Mouse (Mus musculus) intestine, embryonic 15.5 days (tissue): Measurements from ENCODE around the gene Gata1. TPM values are rescaled to one million over a fixed set of nuclear protein-coding genes. Genes with fewer than 3 reads are reported as not detected.

Source experiments
- ATAC-seq: fragments of 200-750 bp; cut with Nextera tagmentation; 2 replicates; pipeline ENCODE4 v1.8.0; 2017; ENCODE audit warnings: moderate TSS enrichment, moderate library complexity
- H3K27ac ChIP-seq: fragments of 300-500 bp; sonication (generic); 2 replicates; pipeline ENCODE4 v1.5.1; 2015; ENCODE audit warnings: mild to moderate bottlenecking, inconsistent platforms
- H3K27me3 ChIP-seq: fragments of 300-500 bp; sonication (generic); replicated peaks from 2 replicates; pipeline ENCODE4 v1.6.1; 2015; ENCODE audit warnings: inconsistent platforms
- H3K36me3 ChIP-seq: fragments of 300-500 bp; sonication (generic); 2 replicates; pipeline ENCODE4 v1.6.1; 2015; ENCODE audit warnings: inconsistent platforms
- H3K4me1 ChIP-seq: fragments of 300-500 bp; sonication (generic); replicated peaks from 2 replicates; pipeline ENCODE4 v1.6.1; 2015; ENCODE audit warnings: inconsistent platforms
- H3K4me2 ChIP-seq: fragments of 300-500 bp; sonication (generic); replicated peaks from 2 replicates; pipeline ENCODE4 v1.6.1; 2015; ENCODE audit warnings: mild to moderate bottlenecking, inconsistent platforms
- H3K4me3 ChIP-seq: fragments of 300-500 bp; sonication (generic); replicated peaks from 2 replicates; pipeline ENCODE4 v1.5.1; 2015; ENCODE audit warnings: inconsistent platforms
- H3K9ac ChIP-seq: fragments of 300-500 bp; sonication (generic); 2 replicates; pipeline ENCODE4 v1.6.1; 2015; ENCODE audit warnings: inconsistent platforms
- H3K9me3 ChIP-seq: fragments of 300-500 bp; sonication (generic); 2 replicates; pipeline ENCODE4 v1.6.1; 2016; ENCODE audit warnings: inconsistent platforms
- WGBS: fragments of 180-500 bp; shearing (Covaris S2); methylation state at CpG from one replicate; pipeline ENCODE4 v1.1.7; 2015; 5-methylcytosine and 5-hydroxymethylcytosine counted together
- polyA plus RNA-seq: library from polyadenylated mRNA; unstranded; fragments of >200 nt; fragmentation: Nextera tagmentation; extraction: Ambion mirVana; gene quantifications from 2 replicates; pipeline ENCODE4 v1.2.1, GENCODE M21; 2015

The Gata1 gene
- polyA plus RNA-seq, 1 experiment from 2014 or later = 1.7 TPM

DNA sequence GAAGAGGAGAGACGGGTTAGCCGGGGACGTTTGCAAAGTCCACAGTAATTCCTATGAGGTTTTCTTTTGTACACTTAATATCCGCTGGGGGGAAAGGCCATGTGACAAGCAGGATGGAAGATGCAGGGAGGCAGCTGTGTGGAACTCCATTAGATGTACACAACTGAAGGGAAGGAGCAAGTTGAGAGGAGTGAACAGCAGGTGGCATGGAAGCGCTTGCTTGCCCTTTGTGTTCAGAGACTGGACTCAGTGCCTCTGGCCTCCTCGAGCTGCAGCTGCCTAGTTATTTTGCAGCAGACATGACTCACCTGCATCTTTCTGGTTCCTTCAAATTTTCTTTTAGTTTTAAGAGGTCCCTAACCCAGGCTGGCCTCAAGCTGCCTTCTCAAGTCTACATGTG lies 67.4 kb downstream of the Gata1 start:
- Histone ChIP-seq H3K9me3 (no peaks in the 10 kb centered on the region), H3K4me2 (no peak overlapping the region), H3K27me3 (no peaks in the 10 kb centered on the region), H3K4me1 (no peaks in the 10 kb centered on the region), H3K9ac (no peak overlapping the region), H3K36me3 (no peaks in the 10 kb centered on the region), H3K4me3 (no peak overlapping the region), H3K27ac (no peak overlapping the region)
- WGBS = 69% methylated on average over 6 of the region's 6 CpGs
- ATAC-seq = no peak

Other genes with a start within 250 kb of the Gata1 start
- gene Praf2, start 249.6 kb downstream of the Gata1 start, polyA plus RNA-seq = 60.3 and 61.4 TPM in 2 replicates
- gene Ccdc120, start 227.2 kb downstream of the Gata1 start, polyA plus RNA-seq = 12.4 TPM in 2 replicates
- 23.0 and 23.9 TPM in 2 replicates for gene Tfe3, start 215.5 kb downstream of the Gata1 start, polyA plus RNA-seq
- 35.4 and 35.5 TPM in 2 replicates for gene Gripap1, start 188.3 kb downstream of the Gata1 start, polyA plus RNA-seq
- 1.5 and 2.1 TPM in 2 replicates for gene Kcnd1, start 155.8 kb downstream of the Gata1 start, polyA plus RNA-seq
- gene Otud5, start 136.7 kb downstream of the Gata1 start, polyA plus RNA-seq = 37.6 and 37.7 TPM in 2 replicates
- 11.3 and 12.6 TPM in 2 replicates for gene Pim2, start 99.8 kb downstream of the Gata1 start, polyA plus RNA-seq
- 36.5 and 39.5 TPM in 2 replicates for gene Slc35a2, start 94.0 kb downstream of the Gata1 start, polyA plus RNA-seq
- gene Pqbp1, start 78.8 kb downstream of the Gata1 start, polyA plus RNA-seq = 101 and 104 TPM in 2 replicates
- 128 and 131 TPM in 2 replicates for gene Timm17b, start 78.7 kb downstream of the Gata1 start, polyA plus RNA-seq
- not detected in 2 replicates for gene Gm10491, start 70.2 kb downstream of the Gata1 start, polyA plus RNA-seq
- gene Gm10490, start 68.5 kb downstream of the Gata1 start, polyA plus RNA-seq = not detected in 2 replicates
- 14.2 and 14.4 TPM in 2 replicates for gene Pcsk1n, start 58.2 kb downstream of the Gata1 start, polyA plus RNA-seq
- gene Eras, start 49.5 kb downstream of the Gata1 start, polyA plus RNA-seq = not detected in 2 replicates
- gene Hdac6, start 30.2 kb downstream of the Gata1 start, polyA plus RNA-seq = 19.0 and 19.1 TPM in 2 replicates
- 3.6 and 3.8 TPM in 2 replicates for gene Glod5, start 40.4 kb upstream of the Gata1 start, polyA plus RNA-seq
- gene Suv39h1, start 96.7 kb upstream of the Gata1 start, polyA plus RNA-seq = 47.5 and 53.3 TPM in 2 replicates
- 0.57 and 0.62 TPM in 2 replicates for gene Was, start 112.4 kb upstream of the Gata1 start, polyA plus RNA-seq
- gene Wdr13, start 154.8 kb upstream of the Gata1 start, polyA plus RNA-seq = 21.4 and 21.7 TPM in 2 replicates
- 426 and 506 TPM in 2 replicates for gene Rbm3, start 167.8 kb upstream of the Gata1 start, polyA plus RNA-seq
- 10.3 and 10.6 TPM in 2 replicates for gene Tbc1d25, start 198.1 kb upstream of the Gata1 start, polyA plus RNA-seq
- gene Ebp, start 215.4 kb upstream of the Gata1 start, polyA plus RNA-seq = 83.7 and 85.1 TPM in 2 replicates
- 7.2 and 7.4 TPM in 2 replicates for gene Porcn, start 228.5 kb upstream of the Gata1 start, polyA plus RNA-seq